Mouse (Mus musculus) heart, postnatal 0 days (tissue): Measurements from ENCODE around the gene Med20. TPM values are rescaled to one million over a fixed set of nuclear protein-coding genes. Genes with fewer than 3 reads are reported as not detected.

Source experiments
- ATAC-seq: fragments of 200-750 bp; cut with Nextera tagmentation; 2 replicates; pipeline ENCODE4 v1.8.0; 2017; ENCODE audit warnings: low read depth, moderate number of reproducible peaks, moderate library complexity; ENCODE audit not compliant: insufficient read depth
- DNase-seq: peaks from one replicate; pipeline ENCODE4 v3.0.0-alpha.2; 2016; ENCODE audit warnings: low spot score
- H3K27ac ChIP-seq: fragments of 300-500 bp; sonication (generic); 2 replicates; pipeline ENCODE4 v1.5.1; 2014; ENCODE audit warnings: low read depth, mild to moderate bottlenecking
- H3K27me3 ChIP-seq: fragments of 300-500 bp; sonication (generic); 2 replicates; pipeline ENCODE4 v1.6.1; 2014; ENCODE audit warnings: low read length, mixed read lengths; ENCODE audit not compliant: control insufficient read depth, insufficient read depth
- H3K36me3 ChIP-seq: fragments of 300-500 bp; sonication (generic); replicated peaks from 2 replicates; pipeline ENCODE4 v1.6.1; 2014; ENCODE audit warnings: low read length, mixed read lengths; ENCODE audit not compliant: control insufficient read depth, insufficient read depth
- H3K4me1 ChIP-seq: fragments of 300-500 bp; sonication (generic); 2 replicates; pipeline ENCODE4 v1.6.1; 2014; ENCODE audit warnings: antibody characterized with exemption; ENCODE audit not compliant: control insufficient read depth, insufficient read depth
- H3K4me2 ChIP-seq: fragments of 300-500 bp; sonication (generic); 2 replicates; pipeline ENCODE4 v1.6.1; 2014; ENCODE audit warnings: low read depth, mild to moderate bottlenecking, low read length, moderate library complexity
- H3K4me3 ChIP-seq: fragments of 300-500 bp; sonication (generic); 2 replicates; pipeline ENCODE4 v1.5.1; 2014; ENCODE audit warnings: low read depth, low read length
- H3K9ac ChIP-seq: fragments of 300-500 bp; sonication (generic); replicated peaks from 2 replicates; pipeline ENCODE4 v1.6.1; 2014; ENCODE audit warnings: low read depth, low read length, mixed read lengths
- H3K9me3 ChIP-seq: fragments of 300-500 bp; sonication (generic); replicated peaks from 2 replicates; pipeline ENCODE4 v1.6.1; 2016; ENCODE audit warnings: low read length; ENCODE audit not compliant: control insufficient read depth
- CTCF ChIP-seq: IDR thresholded peaks from 2 replicates; pipeline ENCODE4 v1.5.1; 2016; ENCODE audit warnings: antibody characterized with exemption, control low read depth, low read depth
- EP300 ChIP-seq: IDR thresholded peaks from 2 replicates; pipeline ENCODE4 v1.6.1; 2016; ENCODE audit warnings: antibody characterized with exemption, low read depth
- WGBS: fragments of 180-500 bp; shearing (Covaris S2); extraction: QIAGEN DNeasy Blood & Tissue Kit; methylation state at CpG from one replicate; pipeline ENCODE4 v1.1.7; 2014; 5-methylcytosine and 5-hydroxymethylcytosine counted together
- polyA plus RNA-seq: library from polyadenylated mRNA; unstranded; fragments of >200 nt; fragmentation: Nextera tagmentation; extraction: Ambion mirVana; gene quantifications from 2 replicates; pipeline ENCODE4 v1.2.1, GENCODE M21; 2015
- total RNA-seq: library from RNA; depleted of rRNA; stranded (reverse); fragments of >200 nt; gene quantifications from 2 replicates; pipeline ENCODE4 v1.2.3, GENCODE M21; 2014; ENCODE audit warnings: low replicate concordance; rRNA removed

Gene Med20
- total and polyA plus RNA-seq, 2 experiments from 2014 or later = 21.8 to 26.5 TPM

DNA sequence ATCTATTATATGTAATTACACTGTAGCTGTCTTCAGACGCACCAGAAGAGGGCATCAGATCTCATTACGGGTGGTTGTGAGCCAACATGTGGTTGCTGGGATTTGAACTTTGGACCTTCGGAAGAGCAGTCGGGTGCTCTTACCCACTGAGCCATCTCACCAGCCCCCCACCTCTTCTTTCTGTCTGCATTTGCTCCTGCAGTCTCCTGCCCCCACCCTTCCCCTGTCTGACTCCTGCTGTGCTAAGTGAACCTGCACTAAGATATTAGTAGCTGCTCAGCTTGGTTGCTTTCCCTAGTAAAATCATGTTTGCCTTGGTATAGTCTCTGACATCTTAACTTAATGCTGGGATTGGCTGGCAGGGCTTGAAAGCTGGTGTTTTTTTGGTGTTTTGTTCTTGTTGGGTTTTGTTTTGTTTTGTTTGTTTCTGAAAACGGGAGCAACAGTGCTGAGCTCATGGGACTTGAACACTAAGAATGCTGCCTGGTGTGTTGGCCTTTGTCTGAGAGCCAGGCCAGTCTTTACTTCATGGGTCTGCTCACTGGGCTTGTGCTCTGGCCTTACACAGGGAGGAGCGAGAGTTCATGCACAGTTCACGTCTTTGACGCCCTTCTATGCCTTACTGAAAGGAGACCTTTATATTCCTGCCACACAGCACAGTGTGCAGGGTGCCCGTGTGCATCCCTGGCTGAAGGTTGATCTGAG is 51.8 kb downstream of the Med20 start:
- no peaks in the 10 kb centered on the region for H3K36me3 ChIP-seq
- ATAC-seq = no peak
- 66% methylated on average over 9 of the region's 9 CpGs for WGBS
- H3K27ac ChIP-seq = no peak overlapping the region
- DNase-seq = no peak
- H3K9ac ChIP-seq = no peak overlapping the region
- H3K27me3 ChIP-seq = no peaks in the 10 kb centered on the region
- no peaks in the 10 kb centered on the region for H3K4me1 ChIP-seq
- H3K9me3 ChIP-seq = no peaks in the 10 kb centered on the region
- TF ChIP-seq CTCF = no peak
- TF ChIP-seq EP300 = no peak
- H3K4me2 ChIP-seq = no peak overlapping the region
- no peak overlapping the region for H3K4me3 ChIP-seq

DNA sequence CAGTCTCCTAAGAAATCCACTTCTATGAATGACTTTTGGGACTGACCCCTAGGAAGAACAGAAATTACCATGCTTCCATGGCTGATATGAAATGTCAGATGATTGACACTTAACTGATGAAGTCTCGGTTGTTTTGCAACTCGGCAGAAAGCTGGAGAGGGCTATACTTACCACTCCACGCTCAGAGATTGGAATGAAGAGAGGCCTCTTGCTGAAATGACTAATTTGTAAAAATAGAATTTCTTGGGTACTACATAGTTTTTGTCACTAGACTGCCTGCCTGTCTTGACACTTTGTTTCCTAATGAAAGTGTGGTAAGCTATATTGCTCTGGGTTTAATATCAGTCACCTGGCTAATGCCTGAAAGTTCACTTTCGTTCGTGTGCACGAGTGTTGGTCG is 53.1 kb downstream of the Med20 start:
- no peak overlapping the region for H3K4me2 ChIP-seq
- H3K4me3 ChIP-seq = no peak overlapping the region
- ATAC-seq (no peak; the same call in 1 of the 2 replicates), DNase-seq (peak; percentile 8)
- H3K9ac ChIP-seq = no peak overlapping the region
- WGBS = 55% methylated on average over 7 of the region's 7 CpGs
- H3K4me1 ChIP-seq = no peaks in the 10 kb centered on the region
- no peak for TF ChIP-seq CTCF
- no peak for TF ChIP-seq EP300
- H3K27ac ChIP-seq = 0 out of 2 replicates have a peak overlapping the region, but pooled peaks have one; percentile 2
- no peaks in the 10 kb centered on the region for H3K27me3 ChIP-seq
- no peaks in the 10 kb centered on the region for H3K36me3 ChIP-seq
- no peaks in the 10 kb centered on the region for H3K9me3 ChIP-seq

- no peak overlapping the region for H3K4me2 ChIP-seq
- no peak overlapping the region for H3K9ac ChIP-seq
- WGBS = 71% methylated on average over 4 of the region's 4 CpGs
- TF ChIP-seq EP300 (no peak), CTCF (no peak)
- H3K9me3 ChIP-seq = no peaks in the 10 kb centered on the region
- H3K27ac ChIP-seq = no peak overlapping the region
- no peaks in the 10 kb centered on the region for H3K27me3 ChIP-seq
- DNase-seq (no peak), ATAC-seq (no peak)
- no peaks in the 10 kb centered on the region; the same call in 1 of the 2 replicates for H3K4me1 ChIP-seq
- no peaks in the 10 kb centered on the region for H3K36me3 ChIP-seq
- H3K4me3 ChIP-seq = no peak overlapping the region
These were observed 57.8 kb downstream of the Med20 start for GRCm38 (mm10) chr17:47669166-47669565.

DNA sequence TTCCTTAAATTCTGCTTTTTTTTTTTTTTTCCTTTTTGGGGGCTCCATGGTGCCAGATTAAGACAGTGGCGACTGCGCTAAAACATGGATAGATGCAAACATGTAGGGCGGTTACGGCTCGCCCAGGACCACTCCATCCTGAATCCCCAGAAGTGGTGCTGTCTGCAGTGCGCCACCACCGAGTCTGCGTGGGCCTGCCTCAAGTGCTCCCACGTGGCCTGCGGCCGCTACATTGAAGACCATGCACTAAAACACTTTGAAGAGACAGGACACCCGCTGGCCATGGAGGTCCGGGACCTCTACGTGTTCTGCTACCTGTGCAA is 60.6 kb downstream of the Med20 start:
- WGBS = 28% methylated on average over 14 of the region's 14 CpGs

GRCm38 (mm10) chr17:47672311-47673111 is 61.1 kb downstream of the Med20 start:
- Histone ChIP-seq H3K9me3 (no peaks in the 10 kb centered on the region), H3K4me2 (peak overlapping the region; percentile 83), H3K36me3 (0 out of 2 replicates have a peak, but pooled peaks cover 10% of the 10 kb centered on the region), H3K9ac (peak overlapping the region; percentile 49), H3K27me3 (no peaks in the 10 kb centered on the region), H3K4me3 (peak overlapping the region; percentile 44), H3K4me1 (no peaks in the 10 kb centered on the region; the same call in 1 of the 2 replicates), H3K27ac (no peak overlapping the region)
- no peak; the same call in 1 of the 2 replicates for TF ChIP-seq CTCF
- no peak for TF ChIP-seq EP300
- peak; percentile 82 for ATAC-seq
- DNase-seq = peak; percentile 64
- WGBS = 8% methylated on average over 49 of the region's 68 CpGs

More for the DNA sequence above, 60.6 kb downstream of the Med20 start:
- Histone ChIP-seq H3K36me3 (0 out of 2 replicates have a peak, but pooled peaks cover 10% of the 10 kb centered on the region), H3K9ac (peak overlapping the region; percentile 49; the same call in 1 of the 2 replicates), H3K4me1 (no peaks in the 10 kb centered on the region; the same call in 1 of the 2 replicates), H3K9me3 (no peaks in the 10 kb centered on the region), H3K4me3 (peak overlapping the region; percentile 44), H3K27ac (no peak overlapping the region), H3K4me2 (peak overlapping the region; percentile 83), H3K27me3 (no peaks in the 10 kb centered on the region)
- ATAC-seq (peak; percentile 30; the same call in 1 of the 2 replicates), DNase-seq (no peak)
- TF ChIP-seq CTCF = no peak

Other genes with a start within 250 kb of the Med20 start
- gene Mrps10, start 242.7 kb upstream of the Med20 start, total RNA-seq = 28.5 and 34.9 TPM in 2 replicates
- gene Mrps10, start 242.7 kb upstream of the Med20 start, polyA plus RNA-seq = 81.7 and 87.3 TPM in 2 replicates
- gene Guca1b, start 226.2 kb upstream of the Med20 start, total RNA-seq = not detected in 2 replicates
- gene Guca1b, start 226.2 kb upstream of the Med20 start, polyA plus RNA-seq = 0.32 and 0.38 TPM in 2 replicates
- gene Guca1a, start 211.0 kb upstream of the Med20 start, total RNA-seq = not detected in 2 replicates
- 0.86 and 1.0 TPM in 2 replicates for gene Guca1a, start 211.0 kb upstream of the Med20 start, polyA plus RNA-seq
- gene AI661453, start 175.0 kb upstream of the Med20 start, total RNA-seq = 1.3 and 1.8 TPM in 2 replicates
- 0.92 and 1.0 TPM in 2 replicates for gene AI661453, start 175.0 kb upstream of the Med20 start, polyA plus RNA-seq
- 3.4 TPM in 1 of 2 replicates, not detected in the other for gene 1700001C19Rik, start 174.2 kb upstream of the Med20 start, total RNA-seq
- 1.1 and 1.4 TPM in 2 replicates for gene 1700001C19Rik, start 174.2 kb upstream of the Med20 start, polyA plus RNA-seq
- gene Taf8, start 109.3 kb upstream of the Med20 start, total RNA-seq = 14.7 and 26.4 TPM in 2 replicates
- 11.5 and 11.9 TPM in 2 replicates for gene Taf8, start 109.3 kb upstream of the Med20 start, polyA plus RNA-seq
- gene Ccnd3, start 106.5 kb upstream of the Med20 start, total RNA-seq = 231 and 248 TPM in 2 replicates
- 180 and 187 TPM in 2 replicates for gene Ccnd3, start 106.5 kb upstream of the Med20 start, polyA plus RNA-seq
- 14.3 and 17.4 TPM in 2 replicates for gene Bysl, start 90 bp upstream of the Med20 start, total RNA-seq
- 15.8 and 19.9 TPM in 2 replicates for gene Bysl, start 90 bp upstream of the Med20 start, polyA plus RNA-seq
- 2.3 TPM in 1 of 2 replicates, not detected in the other for gene Gm20517, start within 50 bp of the Med20 start, total RNA-seq
- 1.4 and 1.7 TPM in 2 replicates for gene Gm20517, start within 50 bp of the Med20 start, polyA plus RNA-seq
- 3.5 and 10.8 TPM in 2 replicates for gene Usp49, start 19.1 kb downstream of the Med20 start, total RNA-seq
- gene Usp49, start 19.1 kb downstream of the Med20 start, polyA plus RNA-seq = 1.4 TPM in 2 replicates
- 141 and 171 TPM in 2 replicates for gene Tomm6, start 76.8 kb downstream of the Med20 start, total RNA-seq
- 334 and 345 TPM in 2 replicates for gene Tomm6, start 76.8 kb downstream of the Med20 start, polyA plus RNA-seq
- gene Frs3, start 77.4 kb downstream of the Med20 start, total RNA-seq = 6.1 and 18.9 TPM in 2 replicates
- 3.7 and 4.2 TPM in 2 replicates for gene Frs3, start 77.4 kb downstream of the Med20 start, polyA plus RNA-seq
- 0.12 TPM in 1 of 2 replicates, not detected in the other for gene Gm21981, start 82.9 kb downstream of the Med20 start, total RNA-seq
- gene Gm21981, start 82.9 kb downstream of the Med20 start, polyA plus RNA-seq = 0.19 and 0.22 TPM in 2 replicates
- gene Prickle4, start 83.2 kb downstream of the Med20 start, total RNA-seq = 9.9 TPM in 1 of 2 replicates, not detected in the other
- gene Prickle4, start 83.2 kb downstream of the Med20 start, polyA plus RNA-seq = 0.36 and 0.93 TPM in 2 replicates
- gene Pgc, start 115.3 kb downstream of the Med20 start, total RNA-seq = 0.35 TPM in 1 of 2 replicates, not detected in the other
- not detected in 2 replicates for gene Pgc, start 115.3 kb downstream of the Med20 start, polyA plus RNA-seq
- 42.4 and 57.5 TPM in 2 replicates for gene Tfeb, start 125.4 kb downstream of the Med20 start, total RNA-seq
- gene Tfeb, start 125.4 kb downstream of the Med20 start, polyA plus RNA-seq = 26.9 and 27.9 TPM in 2 replicates
- 64.6 and 68.2 TPM in 2 replicates for gene Mdfi, start 223.1 kb downstream of the Med20 start, total RNA-seq
- gene Mdfi, start 223.1 kb downstream of the Med20 start, polyA plus RNA-seq = 6.2 and 6.7 TPM in 2 replicates